Mouse (Mus musculus) E14TG2a.4 (cell line): ENCODE measurements around the gene Ice2.

Experiments used
- H3K27me3 ChIP-seq: 2 replicates; pipeline ENCODE4 v1.6.1; 2014; ENCODE audit warnings: low read length, control low read depth; ENCODE audit not compliant: insufficient read depth
- H3K36me3 ChIP-seq: 2 replicates; pipeline ENCODE4 v1.6.1; 2014; ENCODE audit warnings: low read length, control low read depth; ENCODE audit not compliant: insufficient read depth
- H3K4me1 ChIP-seq: replicated peaks from 2 replicates; pipeline ENCODE4 v1.6.1; 2014; ENCODE audit warnings: low read depth, low read length, control low read depth
- H3K4me3 ChIP-seq: replicated peaks from 2 replicates; pipeline ENCODE4 v1.5.1; 2014; ENCODE audit warnings: mild to moderate bottlenecking, low read length
- H3K9me3 ChIP-seq: 2 replicates; pipeline ENCODE4 v1.6.1; 2014; ENCODE audit warnings: low read length, control low read depth
- CTCF ChIP-seq: conservative IDR thresholded peaks from 2 replicates; pipeline ENCODE4 v1.5.1; 2014; ENCODE audit warnings: low read length
- NANOG ChIP-seq: IDR thresholded peaks from 2 replicates; pipeline ENCODE4 v1.6.1; 2014; ENCODE audit warnings: borderline replicate concordance, low read length, mixed read lengths
- POU5F1 ChIP-seq: IDR thresholded peaks from 2 replicates; pipeline ENCODE4 v1.6.1; 2014; ENCODE audit warnings: low read length, borderline replicate concordance

Gene Ice2

DNA sequence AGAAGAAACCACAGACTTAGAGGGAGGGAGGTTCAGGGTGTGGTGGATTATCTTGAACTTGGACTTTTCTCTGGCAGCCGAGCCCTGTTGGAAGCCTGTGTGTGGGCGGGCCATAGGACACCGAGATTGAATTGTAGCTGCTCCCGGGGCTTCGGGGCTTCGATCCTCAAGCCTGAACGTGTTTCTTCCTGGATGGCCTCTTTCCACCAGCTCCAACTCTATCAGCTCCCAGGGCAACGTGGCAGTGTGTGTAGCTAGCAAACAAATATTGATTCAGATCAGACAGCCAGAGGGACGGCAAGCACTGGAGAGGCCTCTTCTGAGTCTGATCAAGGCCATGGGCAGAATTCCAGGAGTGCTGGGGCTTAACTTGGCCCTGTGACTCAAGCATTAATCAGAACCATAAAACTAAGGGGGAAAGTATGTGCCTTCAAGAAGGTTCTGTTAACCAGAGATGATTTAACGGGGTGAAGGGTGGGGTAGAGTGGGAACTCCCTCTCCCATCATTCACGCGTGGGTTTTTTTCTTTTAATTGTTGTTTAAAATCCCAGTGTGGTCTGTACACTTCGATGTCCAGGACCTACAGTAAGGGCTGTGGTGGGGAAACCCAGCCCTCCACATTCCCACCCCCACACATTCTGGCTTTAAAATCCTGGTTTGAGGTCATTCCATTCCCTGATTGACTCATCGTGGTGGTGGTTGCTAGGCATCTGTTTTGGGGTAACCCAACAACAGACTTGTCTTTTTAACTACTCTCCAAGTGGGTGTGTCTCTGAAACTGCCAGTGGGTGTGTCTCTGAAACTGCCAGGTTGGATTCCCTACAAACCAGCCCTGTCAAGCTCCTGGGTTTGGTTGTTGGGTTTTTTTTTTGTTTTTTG, 60.3 kb downstream of the Ice2 start:
- no peak for TF ChIP-seq CTCF
- TF ChIP-seq NANOG: no peak
- no peak for TF ChIP-seq POU5F1

DNA sequence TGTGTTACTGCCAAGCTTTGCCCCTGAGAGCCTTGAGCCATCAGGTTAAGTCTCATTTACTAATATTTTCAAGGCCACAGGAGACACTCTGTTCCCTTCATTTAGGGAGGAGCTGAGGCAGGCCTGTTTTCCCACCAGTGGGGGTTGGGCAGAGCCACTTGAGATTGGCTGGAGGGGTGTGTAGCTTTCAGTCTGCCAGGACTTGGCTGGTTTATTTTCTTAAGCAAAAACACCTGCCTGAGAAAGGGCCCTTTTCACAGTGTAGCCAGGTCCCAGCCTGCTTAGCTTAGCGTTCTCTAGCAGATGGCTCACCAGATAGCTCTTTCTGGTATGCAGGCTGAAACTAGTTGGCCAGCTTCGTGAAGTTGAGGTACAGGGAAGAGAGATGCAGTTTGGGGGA, 61.3 kb downstream of the Ice2 start:
- TF ChIP-seq CTCF (no peak), POU5F1 (no peak), NANOG (no peak)
- H3K4me3 ChIP-seq: 0 out of 2 replicates have a peak overlapping the region, but pooled peaks have one; percentile 23
- no peaks in the 10 kb centered on the region for H3K36me3 ChIP-seq
- peaks cover 21% of the 10 kb centered on the region for H3K27me3 ChIP-seq
- H3K4me1 ChIP-seq: peaks cover 78% of the 10 kb centered on the region
- no peaks in the 10 kb centered on the region for H3K9me3 ChIP-seq

More for the DNA sequence above, 60.3 kb downstream of the Ice2 start:
- Histone ChIP-seq H3K9me3 (no peaks in the 10 kb centered on the region), H3K36me3 (no peaks in the 10 kb centered on the region), H3K27me3 (peaks cover 22% of the 10 kb centered on the region), H3K4me1 (peaks cover 78% of the 10 kb centered on the region), H3K4me3 (no peak overlapping the region)

DNA sequence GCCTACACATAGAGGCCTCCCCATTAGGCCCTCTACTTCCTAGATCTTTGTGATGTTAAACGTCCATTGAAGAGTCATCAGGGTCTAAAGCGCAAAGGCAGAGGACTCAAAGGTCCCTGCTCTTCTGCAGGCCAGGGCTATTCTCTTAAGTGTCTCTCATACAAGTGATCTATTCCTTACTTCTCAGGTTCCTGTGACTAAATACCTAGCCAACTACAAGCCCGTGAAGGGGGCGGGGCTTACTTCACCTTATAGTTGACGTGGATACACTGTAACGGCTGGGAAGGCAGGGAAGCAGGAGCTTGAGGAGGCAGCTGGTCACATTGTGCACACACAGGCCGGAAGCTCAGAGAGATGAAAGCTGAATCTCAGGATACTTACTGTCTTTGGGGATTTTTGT, 62.2 kb downstream of the Ice2 start:
- Histone ChIP-seq H3K9me3 (no peaks in the 10 kb centered on the region), H3K27me3 (peaks cover 14% of the 10 kb centered on the region), H3K4me3 (no peak overlapping the region), H3K36me3 (no peaks in the 10 kb centered on the region), H3K4me1 (peaks cover 70% of the 10 kb centered on the region)
- TF ChIP-seq CTCF (no peak), NANOG (no peak), POU5F1 (no peak)

DNA sequence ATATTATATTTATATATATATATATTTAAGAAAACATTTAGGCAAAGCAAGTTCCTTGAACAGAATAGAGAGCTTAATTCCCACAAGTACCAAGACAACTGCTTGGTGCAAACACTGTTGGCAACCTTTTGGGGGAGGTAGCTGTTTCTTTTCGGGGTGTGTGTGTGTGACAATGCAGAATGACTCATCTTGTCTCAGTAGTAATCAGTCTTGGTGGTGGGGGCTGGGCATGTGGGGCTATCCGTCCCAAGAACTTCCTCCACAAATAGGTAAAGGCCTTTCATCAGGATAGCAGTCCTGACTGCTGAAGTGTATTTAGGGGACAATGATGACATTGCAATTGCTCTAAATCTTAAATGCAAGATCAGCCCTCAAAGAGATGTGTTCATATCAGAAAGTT, 65.3 kb downstream of the Ice2 start:
- Histone ChIP-seq H3K4me1 (peaks cover 54% of the 10 kb centered on the region), H3K9me3 (no peaks in the 10 kb centered on the region), H3K27me3 (0 out of 2 replicates have a peak, but pooled peaks cover 3% of the 10 kb centered on the region), H3K4me3 (no peak overlapping the region), H3K36me3 (peaks cover 16% of the 10 kb centered on the region)
- TF ChIP-seq POU5F1 (no peak), CTCF (no peak), NANOG (no peak)

DNA sequence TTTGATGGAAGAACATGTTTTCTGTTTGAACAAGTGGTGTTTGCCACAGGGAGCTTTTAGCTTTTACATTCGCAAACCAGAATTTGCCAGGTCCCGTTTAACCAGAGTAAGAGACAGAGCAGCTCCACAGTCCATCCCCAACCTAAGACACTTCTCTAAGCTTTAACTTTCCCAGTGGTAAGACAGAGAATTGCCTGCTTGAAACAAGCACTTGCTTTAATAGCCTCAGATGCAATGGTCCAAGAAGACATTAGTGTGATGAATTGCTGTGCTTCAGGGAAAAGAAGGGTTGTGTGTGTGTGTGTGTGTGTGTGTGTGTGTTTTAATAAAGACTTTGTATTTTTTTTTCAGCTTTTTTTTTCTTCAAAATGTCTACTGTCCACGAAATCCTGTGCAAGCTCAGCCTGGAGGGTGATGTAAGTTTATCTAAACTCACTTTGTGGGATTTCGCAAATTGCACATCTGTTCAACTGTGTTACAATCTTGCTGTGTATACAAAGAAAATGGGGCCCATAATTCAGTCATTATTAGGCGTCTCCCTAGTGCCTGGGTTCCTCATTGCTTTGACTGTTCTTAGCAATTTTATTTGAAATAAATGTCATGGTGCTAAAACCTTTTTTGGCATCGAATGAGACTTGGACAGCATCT, 66.5 kb downstream of the Ice2 start:
- H3K9me3 ChIP-seq: no peaks in the 10 kb centered on the region
- no peak for TF ChIP-seq POU5F1
- no peak for TF ChIP-seq CTCF
- no peak for TF ChIP-seq NANOG

DNA sequence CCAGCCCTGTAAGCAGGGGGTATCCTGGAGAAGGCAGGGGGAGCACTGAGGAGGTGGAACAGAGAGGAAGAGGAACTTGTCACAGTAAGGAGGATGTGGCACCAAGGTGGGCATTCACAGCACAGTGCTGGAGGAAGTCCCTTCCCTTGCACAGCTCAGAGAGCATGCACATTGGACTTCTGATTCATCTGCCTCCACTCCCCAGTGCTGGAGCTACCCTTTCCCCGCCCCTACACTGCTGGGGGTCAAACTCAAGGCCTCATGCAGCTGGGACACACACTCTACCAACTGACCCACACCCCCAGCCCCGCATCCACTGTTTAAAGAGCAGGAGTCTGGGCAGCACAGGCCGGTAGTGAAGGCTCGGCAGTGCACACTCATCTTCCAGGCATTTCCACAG, 68.4 kb downstream of the Ice2 start:
- no peak for TF ChIP-seq CTCF
- no peak for TF ChIP-seq NANOG
- TF ChIP-seq POU5F1: no peak
- peaks cover 17% of the 10 kb centered on the region for H3K36me3 ChIP-seq

More for the DNA sequence above, 66.5 kb downstream of the Ice2 start:
- Histone ChIP-seq H3K4me3 (no peak overlapping the region), H3K36me3 (peaks cover 17% of the 10 kb centered on the region), H3K4me1 (peaks cover 51% of the 10 kb centered on the region), H3K27me3 (0 out of 2 replicates have a peak, but pooled peaks cover 3% of the 10 kb centered on the region)

DNA sequence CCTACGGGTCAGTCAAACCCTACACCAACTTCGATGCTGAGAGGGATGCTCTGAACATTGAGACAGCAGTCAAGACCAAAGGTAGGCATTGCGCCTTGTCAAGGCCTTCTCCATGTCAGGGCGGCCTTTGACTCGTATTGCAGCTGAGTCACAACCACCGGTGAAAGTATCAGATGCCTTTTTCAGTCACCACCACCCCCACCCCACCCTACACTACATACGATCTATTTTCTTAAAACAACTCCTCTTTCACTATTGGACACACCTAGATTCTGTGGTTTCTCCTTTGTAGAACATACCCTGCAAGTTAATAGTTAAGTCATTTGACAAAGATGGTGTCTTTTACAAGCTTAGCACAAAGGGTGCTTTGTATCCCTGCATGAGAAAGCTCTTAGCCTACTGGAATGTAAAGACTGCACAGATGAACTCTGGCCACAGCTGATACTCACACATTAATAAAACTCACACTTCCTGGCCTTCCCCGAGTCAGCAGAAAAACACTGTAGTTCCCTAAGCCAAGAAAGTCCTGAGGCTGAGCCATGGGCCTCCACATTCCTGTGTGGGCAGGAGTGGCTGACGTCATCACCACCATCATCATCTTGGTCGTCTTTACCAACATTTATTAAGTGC, 69.7 kb downstream of the Ice2 start:
- Histone ChIP-seq H3K4me3 (no peak overlapping the region), H3K27me3 (peaks cover 6% of the 10 kb centered on the region; the same call in 1 of the 2 replicates), H3K36me3 (peaks cover 23% of the 10 kb centered on the region), H3K4me1 (peaks cover 52% of the 10 kb centered on the region), H3K9me3 (no peaks in the 10 kb centered on the region)
- TF ChIP-seq NANOG (no peak), CTCF (no peak), POU5F1 (no peak)

More for the DNA sequence above, 68.4 kb downstream of the Ice2 start:
- H3K27me3 ChIP-seq: peaks cover 6% of the 10 kb centered on the region; the same call in 1 of the 2 replicates
- no peaks in the 10 kb centered on the region for H3K9me3 ChIP-seq
- H3K4me1 ChIP-seq: peaks cover 51% of the 10 kb centered on the region
- no peak overlapping the region for H3K4me3 ChIP-seq

DNA sequence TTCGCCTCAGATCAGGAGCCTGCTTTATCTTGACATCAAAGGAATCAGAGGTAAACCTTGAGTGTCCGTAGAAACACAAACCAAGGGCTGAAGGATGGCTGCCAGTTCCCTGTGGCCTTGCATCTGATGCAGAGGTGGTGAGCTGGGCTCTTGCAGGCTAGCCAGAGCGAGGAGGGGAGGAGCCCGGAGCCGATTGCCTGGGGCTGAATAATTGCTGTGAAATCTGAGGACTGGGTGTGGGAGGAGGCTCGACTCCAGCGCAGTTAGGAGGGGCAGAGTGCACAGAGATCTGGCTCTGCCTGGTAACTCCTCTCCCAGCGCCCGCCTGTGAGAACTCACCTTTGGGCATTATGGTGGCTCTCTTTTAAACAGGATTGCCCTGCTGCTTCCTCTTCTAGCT, 71.3 kb downstream of the Ice2 start:
- Histone ChIP-seq H3K9me3 (no peaks in the 10 kb centered on the region), H3K27me3 (peaks cover 6% of the 10 kb centered on the region; the same call in 1 of the 2 replicates), H3K4me1 (peaks cover 45% of the 10 kb centered on the region), H3K36me3 (peaks cover 33% of the 10 kb centered on the region), H3K4me3 (no peak overlapping the region)
- no peak for TF ChIP-seq CTCF
- no peak for TF ChIP-seq NANOG
- no peak for TF ChIP-seq POU5F1
